Mouse (Mus musculus) cerebellum, adult 2 months (tissue): ENCODE data around the gene Rnaseh2c. TPM values are rescaled to one million over a fixed set of nuclear protein-coding genes. Genes with fewer than 3 reads are reported as not detected.

Experiments
- DNase-seq, 2 experiments: peaks; one replicate each; pipeline ENCODE4 v3.0.0; 2021
- H3K27ac ChIP-seq: fragments of 200-500 bp; 2 replicates; pipeline ENCODE4 v1.5.1; 2012; ENCODE audit warnings: low read length, control low read depth, inconsistent platforms; ENCODE audit not compliant: insufficient read depth
- H3K27me3 ChIP-seq: fragments of 200-500 bp; 2 replicates; pipeline ENCODE4 v1.6.1; 2012; ENCODE audit warnings: inconsistent platforms, mild to moderate bottlenecking, low read length, moderate library complexity; ENCODE audit not compliant: control insufficient read depth, insufficient read depth
- H3K4me1 ChIP-seq: fragments of 200-500 bp; 2 replicates; pipeline ENCODE4 v1.6.1; 2011; ENCODE audit warnings: low read length; ENCODE audit not compliant: control insufficient read depth, insufficient read depth
- H3K4me3 ChIP-seq: fragments of 200-500 bp; replicated peaks from 2 replicates; pipeline ENCODE3; 2011; ENCODE audit warnings: mild to moderate bottlenecking, low read depth, low read length, control low read depth; ENCODE audit not compliant: insufficient read depth
- CTCF ChIP-seq: fragments of 200-500 bp; IDR thresholded peaks from 2 replicates; pipeline ENCODE4 v1.5.1; 2011; ENCODE audit warnings: low read depth, mild to moderate bottlenecking, control low read depth, low read length, moderate library complexity, borderline replicate concordance; ENCODE audit not compliant: insufficient read depth
- POLR2A ChIP-seq: fragments of 200-500 bp; IDR thresholded peaks from 2 replicates; pipeline ENCODE4 v1.6.1; 2011; ENCODE audit warnings: low read length, control low read depth, borderline replicate concordance; ENCODE audit not compliant: insufficient read depth
- WGBS: fragments of 180-500 bp; shearing (Covaris S2); methylation state at CpG from one replicate; pipeline ENCODE4 v1.1.7; 2018; 5-methylcytosine and 5-hydroxymethylcytosine counted together
- polyA plus RNA-seq: library from polyadenylated mRNA; depleted of rRNA; stranded (reverse); fragments of >200 nt; gene quantifications from 2 replicates; pipeline ENCODE4 v1.2.3, GENCODE M21; 2012

Rnaseh2c gene
- polyA plus RNA-seq, 1 experiment, result 83.5 TPM

- WGBS, result 88% methylated on average over 26 of the region's 26 CpGs
- H3K4me1 ChIP-seq, result peaks cover 22% of the 10 kb centered on the region
- H3K27me3 ChIP-seq, result no peaks in the 10 kb centered on the region
- H3K4me3 ChIP-seq, result no peak overlapping the region
- DNase-seq, result peak in 1 of 2 experiments; percentile 24
- TF ChIP-seq CTCF (no peak), POLR2A (no peak)
- H3K27ac ChIP-seq, result no peak overlapping the region
Measured at GRCm38 (mm10) chr19:5607705-5608410, 6.2 kb downstream of the Rnaseh2c start.

DNA sequence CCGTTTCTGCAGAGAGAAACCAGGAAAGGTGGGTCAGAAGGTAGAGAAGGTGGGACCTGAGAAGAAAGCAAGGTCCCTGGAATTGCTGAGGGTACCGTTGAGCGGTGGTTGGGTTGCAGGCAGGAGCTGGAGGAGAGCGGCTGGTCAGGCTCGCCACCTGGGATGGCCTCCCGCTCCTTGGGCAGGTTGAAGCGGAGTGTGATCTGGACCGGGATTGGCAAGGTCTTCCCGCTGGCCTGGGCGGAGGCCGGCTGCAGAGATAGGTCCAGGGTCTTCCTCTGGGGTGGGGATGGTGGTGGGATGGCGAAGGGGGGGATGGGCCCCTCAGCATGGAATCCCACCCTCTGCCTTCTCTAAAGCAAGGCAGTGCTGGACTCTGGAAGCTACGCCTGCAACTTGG lies 7.0 kb downstream of the Rnaseh2c start:
- Histone ChIP-seq H3K4me1 (peaks cover 15% of the 10 kb centered on the region), H3K4me3 (peak overlapping the region; percentile 86), H3K27ac (no peak overlapping the region), H3K27me3 (no peaks in the 10 kb centered on the region)
- TF ChIP-seq POLR2A (no peak), CTCF (no peak)
- DNase-seq, result no peak
- WGBS, result 93% methylated on average over 13 of the region's 13 CpGs

DNA sequence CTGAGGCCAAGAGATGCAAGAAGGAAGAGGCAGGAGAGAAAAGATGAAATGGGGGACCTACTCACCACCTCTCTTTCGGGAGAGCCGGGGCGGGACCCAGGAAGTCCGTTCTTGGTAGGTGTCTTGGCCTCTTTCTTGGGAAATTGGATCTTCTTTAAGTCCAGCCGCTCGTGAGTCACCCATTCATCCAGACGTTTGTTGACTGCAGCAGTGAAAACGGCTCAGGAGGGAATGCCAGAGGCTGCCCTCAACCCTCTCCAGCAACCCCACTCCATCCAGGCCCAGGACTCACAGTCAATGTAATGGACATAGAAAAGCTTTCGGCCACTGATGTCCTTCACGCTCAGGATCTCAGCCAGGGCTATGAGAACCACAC lies 7.5 kb downstream of the Rnaseh2c start:
- DNase-seq, result no peak
- Histone ChIP-seq H3K4me3 (peak overlapping the region; percentile 86), H3K27ac (peak overlapping the region; percentile 36; the same call in 1 of the 2 replicates), H3K4me1 (peaks cover 11% of the 10 kb centered on the region), H3K27me3 (no peaks in the 10 kb centered on the region)
- WGBS, result 37% methylated on average over 10 of the region's 10 CpGs
- TF ChIP-seq CTCF (no peak), POLR2A (no peak)

DNA sequence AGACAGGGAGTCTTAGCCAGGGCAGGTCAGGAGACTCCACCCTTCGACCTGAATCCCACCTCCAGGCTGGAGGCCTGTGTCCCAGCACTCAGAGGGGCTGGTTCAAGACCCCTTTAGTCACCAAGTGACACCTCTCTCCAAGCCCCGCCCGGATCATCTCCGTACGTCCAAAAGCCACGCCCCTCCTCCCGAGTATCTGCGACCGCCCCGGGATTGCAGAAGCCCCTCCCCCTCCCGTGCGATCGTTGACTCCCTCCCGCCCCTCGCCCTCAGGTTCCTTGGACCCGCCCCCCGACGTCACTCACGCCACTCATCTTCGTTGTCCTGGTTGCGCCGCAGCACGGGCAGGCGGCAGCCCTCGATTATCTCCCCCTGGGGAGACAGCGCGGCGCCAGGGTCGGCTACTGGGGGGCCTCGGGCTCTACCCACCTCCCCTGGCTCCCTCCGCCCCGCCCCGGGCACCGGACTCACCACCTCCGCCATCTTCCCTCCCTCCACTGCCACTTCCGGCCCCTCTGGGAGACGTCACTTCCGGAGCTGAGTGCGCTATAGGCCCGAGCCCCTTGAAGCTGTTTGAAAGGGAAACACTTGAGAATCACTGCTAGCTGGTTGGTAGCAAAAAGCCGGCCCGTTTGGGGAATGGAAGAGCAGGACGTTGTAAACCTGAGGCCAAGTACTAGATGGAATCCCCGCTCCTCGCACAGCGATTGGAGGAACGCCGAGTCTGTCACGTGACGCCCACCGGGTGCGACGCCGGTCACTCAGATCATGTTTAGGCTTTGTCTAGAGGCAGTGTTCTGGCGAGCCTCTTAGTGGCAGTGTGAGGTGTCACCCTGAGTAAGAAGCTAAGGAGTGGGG lies 8.1 kb downstream of the Rnaseh2c start, which contains the start of gene Kat5:
Gene Kat5, minus strand, starts transcription at position 691 of the 858 bp plus-strand sequence.
- peak; percentile 84; the same call in 1 of the 2 replicates for TF ChIP-seq POLR2A
- TF ChIP-seq CTCF, result no peak
- Histone ChIP-seq H3K27me3 (no peaks in the 10 kb centered on the region), H3K27ac (peak within 1 kb of the TSS; percentile 92), H3K4me1 (peaks cover 10% of the 10 kb centered on the region), H3K4me3 (peak within 1 kb of the TSS; percentile 86)
- DNase-seq, result peak; percentile 92 to 99
- WGBS, result 2% methylated on average over 55 of the region's 55 CpGs

DNA sequence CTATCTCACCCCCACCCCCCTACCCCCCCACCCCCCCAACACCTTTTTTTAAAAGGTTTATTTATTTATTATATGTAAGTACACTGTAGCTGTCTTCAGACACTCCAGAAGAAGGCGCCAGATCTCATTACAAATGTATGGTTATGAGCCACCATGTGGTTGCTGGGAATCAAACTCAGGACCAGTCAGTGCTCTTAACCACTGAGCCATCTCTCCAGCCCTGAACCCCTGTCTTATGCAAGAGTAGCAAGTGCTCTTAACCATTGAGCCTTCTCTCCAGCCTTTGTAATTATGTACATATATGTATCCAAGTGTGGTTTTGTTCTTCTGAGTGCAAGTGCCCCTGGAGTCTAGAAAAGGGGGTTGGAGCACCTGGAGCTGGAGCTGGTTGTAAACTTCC lies 10.3 kb downstream of the Rnaseh2c start:
- H3K27me3 ChIP-seq, result no peaks in the 10 kb centered on the region
- no peak for DNase-seq
- TF ChIP-seq CTCF (no peak), POLR2A (no peak)
- H3K4me3 ChIP-seq, result no peak overlapping the region
- peaks cover 10% of the 10 kb centered on the region for H3K4me1 ChIP-seq
- H3K27ac ChIP-seq, result no peak overlapping the region
- WGBS, result 90% methylated on average over 1 of the region's 1 CpGs

DNA sequence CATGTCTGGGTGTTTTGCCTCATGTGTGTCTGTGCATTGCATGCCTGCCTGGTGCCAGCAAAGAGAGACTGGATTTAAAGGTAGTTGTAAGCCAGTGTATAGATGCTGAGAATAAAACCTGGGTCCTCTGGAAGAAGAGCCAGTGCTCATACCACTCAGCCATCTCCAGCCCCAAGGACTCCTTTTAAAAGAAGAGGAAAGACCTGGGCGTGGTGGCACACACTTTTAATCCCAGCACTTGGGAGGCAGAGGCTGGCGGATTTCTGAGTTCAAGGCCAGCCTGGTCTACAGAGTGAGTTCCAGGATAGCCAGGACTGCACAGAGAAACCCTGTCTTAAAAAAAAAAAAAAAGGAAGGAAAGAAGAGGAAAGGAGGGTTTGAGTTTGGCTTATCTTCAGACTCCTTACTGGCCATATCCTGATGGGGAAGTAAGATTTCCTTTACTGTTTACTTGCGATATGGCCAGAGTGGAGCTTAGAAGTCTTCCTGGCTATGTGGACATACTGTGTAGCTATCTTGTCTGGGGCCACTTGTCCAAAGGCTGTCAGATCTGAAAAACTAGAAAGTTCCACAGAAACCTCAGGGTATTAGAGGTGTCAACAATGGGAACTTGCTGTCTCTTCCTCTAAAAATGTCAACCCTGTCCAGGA lies 11.2 kb downstream of the Rnaseh2c start:
- 73% methylated on average over 3 of the region's 3 CpGs for WGBS
- peaks cover 10% of the 10 kb centered on the region for H3K4me1 ChIP-seq
- H3K27ac ChIP-seq, result no peak overlapping the region
- DNase-seq, result no peak
- no peaks in the 10 kb centered on the region for H3K27me3 ChIP-seq
- H3K4me3 ChIP-seq, result no peak overlapping the region
- TF ChIP-seq CTCF (no peak), POLR2A (no peak)

- H3K4me3 ChIP-seq, result no peak overlapping the region
- no peaks in the 10 kb centered on the region for H3K4me1 ChIP-seq
- no peak for DNase-seq
- no peak overlapping the region for H3K27ac ChIP-seq
- TF ChIP-seq CTCF (no peak), POLR2A (no peak)
- 55% methylated on average over 2 of the region's 2 CpGs for WGBS
- no peaks in the 10 kb centered on the region for H3K27me3 ChIP-seq
Measured at GRCm38 (mm10) chr19:5614953-5615352, 13.3 kb downstream of the Rnaseh2c start.

DNA sequence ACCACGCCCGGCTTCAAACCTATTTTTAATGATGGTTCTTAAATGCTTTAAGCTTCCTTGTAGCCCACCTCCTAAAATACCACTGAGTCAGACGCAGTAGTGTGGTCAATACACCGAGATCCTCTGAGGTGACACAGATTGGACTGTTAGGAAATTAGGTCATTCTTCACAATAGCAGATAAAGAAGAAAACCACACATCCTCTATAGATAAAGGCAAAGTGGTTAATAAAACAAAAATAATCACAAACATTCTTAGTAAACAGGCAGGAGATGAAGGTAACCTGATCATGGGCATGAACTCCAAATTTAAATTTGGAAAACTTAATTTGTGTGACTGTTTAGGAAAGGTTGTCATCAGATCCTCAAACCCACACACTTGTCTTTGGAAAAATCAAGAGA lies 18.3 kb downstream of the Rnaseh2c start:
- 80% methylated on average over 4 of the region's 4 CpGs for WGBS
- Histone ChIP-seq H3K27ac (no peak overlapping the region), H3K4me1 (no peaks in the 10 kb centered on the region), H3K4me3 (no peak overlapping the region), H3K27me3 (no peaks in the 10 kb centered on the region)
- TF ChIP-seq CTCF, result no peak
- TF ChIP-seq POLR2A, result no peak
- DNase-seq, result no peak
